Mouse (Mus musculus) monocyte, adult 5-6 weeks (primary cell): Measurements from ENCODE around the gene Tnf. TPM values are rescaled to one million over a fixed set of nuclear protein-coding genes. Genes with fewer than 3 reads are reported as not detected.

Source experiments
- ATAC-seq: fragments of 153-309, 156-312 bp; replicated peaks from 2 replicates; pipeline ENCODE4 v1.8.0; 2017; ENCODE audit warnings: mild to moderate bottlenecking; ENCODE audit not compliant: low TSS enrichment, insufficient number of reproducible peaks, severe bottlenecking, poor library complexity, low FRiP score
- total RNA-seq: library from RNA; stranded (forward); fragments of 200-1000, 200-491, 200-594 nt; gene quantifications from 3 replicates; pipeline ENCODE4 v1.2.3, GENCODE M21; 2017

Gene Tnf
- 37.0 to 62.7 TPM (median 38.1 TPM) in 3 replicates for total RNA-seq

DNA sequence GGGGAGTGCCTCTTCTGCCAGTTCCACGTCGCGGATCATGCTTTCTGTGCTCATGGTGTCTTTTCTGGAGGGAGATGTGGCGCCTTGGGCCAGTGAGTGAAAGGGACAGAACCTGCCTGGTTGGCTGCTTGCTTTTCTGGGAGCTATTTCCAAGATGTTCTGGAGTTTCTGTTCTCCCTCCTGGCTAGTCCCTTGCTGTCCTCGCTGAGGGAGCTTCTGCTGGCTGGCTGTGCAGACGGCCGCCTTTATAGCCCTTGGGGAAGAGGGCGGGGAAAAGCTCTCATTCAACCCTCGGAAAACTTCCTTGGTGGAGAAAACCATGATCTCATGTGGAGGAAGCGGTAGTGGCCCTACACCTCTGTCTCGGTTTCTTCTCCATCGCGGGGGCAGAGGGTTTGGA, at the start of gene Tnf:
Gene Tnf, minus strand, starts transcription at position 221 of the 400 bp plus-strand sequence.
- ATAC-seq = peak; percentile 62

DNA sequence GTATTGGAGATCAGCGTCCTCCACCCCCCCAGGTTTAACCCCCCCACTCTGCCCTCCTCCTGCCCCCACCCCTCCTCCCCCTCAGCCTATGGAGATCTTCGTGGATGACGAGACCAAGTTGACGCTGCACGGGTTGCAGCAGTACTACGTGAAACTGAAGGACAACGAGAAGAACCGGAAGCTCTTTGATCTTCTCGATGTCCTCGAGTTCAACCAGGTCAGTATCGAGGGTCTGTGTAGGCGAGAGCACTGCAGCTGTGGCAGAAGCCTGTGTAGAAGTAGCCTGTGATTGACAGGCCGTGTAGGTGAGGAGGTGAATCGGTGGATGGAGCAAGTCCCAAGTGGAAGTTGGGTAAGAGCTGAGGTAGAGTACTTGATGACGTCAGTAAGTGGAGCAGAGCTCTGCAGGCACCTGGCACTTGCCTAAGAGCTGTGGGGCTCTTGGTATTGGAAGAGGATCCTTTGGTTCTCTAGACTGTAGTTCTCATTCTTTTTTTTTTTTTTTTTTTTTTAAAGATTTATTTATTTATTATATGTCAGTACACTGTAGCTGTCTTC, 49.4 kb upstream of the Tnf start:
- ATAC-seq = no peak

GRCm38 (mm10) chr17:35250348-35251120, 48.7 kb upstream of the Tnf start:
- ATAC-seq = no peak

DNA sequence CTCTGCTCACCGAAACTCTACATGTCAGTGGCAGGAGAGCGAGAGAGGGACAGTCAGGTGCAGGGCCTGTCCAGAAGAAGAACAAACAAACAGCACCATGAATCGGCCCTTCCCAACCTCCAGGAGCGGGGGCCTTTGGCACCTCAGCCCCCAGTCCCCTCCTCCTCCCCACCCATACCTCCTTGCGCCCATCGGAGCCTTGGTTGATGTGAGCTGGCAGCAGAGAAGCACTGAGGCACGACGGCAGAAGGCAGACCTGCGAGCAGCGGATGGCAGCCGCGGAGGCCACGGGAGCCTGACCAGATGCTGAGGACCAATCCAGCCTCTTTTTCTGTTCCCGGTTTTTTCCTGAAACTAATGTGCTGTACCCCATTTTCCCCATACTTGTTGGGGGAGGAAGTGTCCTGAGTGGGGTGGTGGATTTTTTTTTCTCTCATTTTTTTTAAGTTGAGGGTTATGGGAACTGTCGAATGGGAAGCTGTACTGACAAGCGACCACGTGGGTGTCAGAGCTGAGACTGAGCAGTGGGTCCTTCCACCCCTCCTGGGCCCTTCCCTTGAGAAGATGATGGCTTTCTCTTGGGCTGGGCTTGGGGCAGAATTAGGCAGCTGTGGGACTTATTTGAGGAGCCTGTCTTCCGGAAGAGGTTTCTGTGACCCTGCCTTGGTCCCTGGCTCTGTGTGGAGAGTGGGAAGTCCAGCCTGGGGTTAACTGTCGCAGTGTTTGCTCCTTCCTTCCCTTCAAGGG, 47.8 kb upstream of the Tnf start:
- no peak for ATAC-seq

GRCm38 (mm10) chr17:35248986-35249385, 47.2 kb upstream of the Tnf start:
- no peak for ATAC-seq

DNA sequence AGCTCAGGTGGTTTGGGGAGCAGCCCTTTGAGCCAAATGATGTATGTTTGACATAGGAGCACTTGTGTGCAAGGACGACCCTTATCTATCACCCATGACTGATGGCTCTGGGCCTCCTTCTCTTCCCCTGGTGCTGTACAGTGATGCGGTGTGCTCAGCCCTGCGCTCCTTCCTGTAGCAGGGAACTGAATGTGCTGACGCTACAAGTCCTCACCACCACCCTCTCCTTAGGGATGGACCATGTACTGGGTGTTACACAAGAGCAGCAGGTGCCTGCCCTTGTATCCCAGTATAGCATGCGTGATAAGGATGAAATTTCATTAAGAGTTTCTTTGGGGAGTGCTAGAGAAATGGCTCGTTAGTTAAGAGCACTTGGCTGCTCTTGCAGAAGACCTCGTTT, 45.3 kb upstream of the Tnf start:
- no peak for ATAC-seq

GRCm38 (mm10) chr17:35245731-35246623, 44.2 kb upstream of the Tnf start:
- ATAC-seq = no peak

DNA sequence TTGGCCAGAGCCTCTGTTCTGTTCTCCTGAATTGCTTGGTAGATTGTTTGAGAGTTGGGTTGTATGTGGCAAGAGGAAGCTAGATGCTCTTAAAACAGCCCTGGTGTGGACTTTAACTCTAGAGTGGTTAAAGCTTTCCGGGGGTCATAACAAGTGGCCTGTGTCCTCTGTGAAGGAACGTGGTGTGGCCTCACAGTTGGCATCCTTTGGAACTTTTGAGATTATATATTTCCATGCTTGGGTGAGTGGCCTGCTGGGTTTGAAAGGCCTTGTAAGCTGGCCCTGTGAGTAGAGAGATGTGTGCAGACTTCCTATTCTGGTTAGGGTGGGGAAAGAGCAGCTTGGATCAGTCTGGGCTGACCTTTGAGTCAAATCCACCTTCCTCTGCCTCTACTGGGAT, 43.2 kb upstream of the Tnf start:
- ATAC-seq = no peak

DNA sequence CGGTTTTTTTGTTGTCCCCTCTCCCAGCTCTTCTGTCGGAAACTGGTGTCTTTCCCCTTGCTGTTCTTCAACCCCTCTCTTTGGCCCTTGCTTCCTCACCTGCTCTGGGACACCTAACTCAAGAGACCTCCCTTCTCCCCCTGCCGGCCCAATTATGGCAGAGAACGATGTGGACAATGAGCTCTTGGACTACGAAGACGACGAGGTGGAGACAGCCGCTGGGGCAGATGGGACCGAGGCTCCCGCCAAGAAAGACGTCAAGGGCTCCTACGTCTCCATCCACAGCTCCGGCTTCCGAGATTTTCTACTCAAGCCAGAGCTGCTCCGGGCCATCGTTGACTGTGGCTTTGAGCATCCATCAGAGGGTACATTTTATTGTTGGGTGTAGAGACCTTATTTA, 41.3 kb upstream of the Tnf start:
- no peak for ATAC-seq

DNA sequence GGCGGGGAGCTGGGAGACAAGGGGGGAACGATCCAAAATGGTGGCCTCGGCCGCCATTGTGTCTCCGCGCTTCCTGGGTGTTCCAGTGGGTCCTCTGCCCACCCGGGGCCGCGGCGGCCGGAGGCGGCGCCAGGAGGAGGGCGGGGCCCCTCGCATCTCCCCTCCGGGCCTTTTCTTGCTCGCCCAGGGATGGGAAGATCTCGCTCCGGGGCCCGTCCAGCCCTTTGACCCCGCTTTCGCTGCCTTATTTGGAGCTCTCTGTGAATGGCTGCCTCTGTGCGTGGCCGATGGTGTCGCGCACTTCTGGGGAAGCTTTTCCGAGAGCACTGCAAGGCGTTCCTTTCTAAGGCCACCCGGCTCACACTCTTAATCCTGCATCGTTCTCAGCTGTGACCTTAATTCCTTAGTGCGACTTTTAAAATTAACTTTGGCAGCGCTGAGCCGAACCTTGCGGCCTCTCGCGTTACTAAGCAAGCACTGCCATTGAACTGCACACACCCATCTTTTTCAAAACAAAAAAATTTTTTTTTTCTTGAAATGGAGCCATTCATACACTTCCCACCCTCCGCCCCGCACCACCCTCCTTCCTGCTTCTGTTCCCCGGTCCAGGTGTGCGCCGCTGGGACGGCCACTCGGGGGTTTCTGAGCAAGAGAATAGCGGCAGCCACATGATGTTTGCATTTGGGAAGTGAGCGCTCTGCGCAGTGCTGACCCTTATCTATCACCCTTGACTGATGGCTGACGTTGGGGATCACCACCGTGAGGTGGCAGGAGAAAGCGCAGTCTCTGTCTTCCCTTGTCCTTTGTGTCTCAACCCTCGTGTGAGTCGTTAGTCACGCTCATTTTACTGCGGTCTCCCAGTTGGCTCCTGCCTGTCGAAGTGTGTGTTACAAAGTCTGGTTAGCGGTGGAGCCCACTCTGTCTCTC, 40.5 kb upstream of the Tnf start:
- peak; percentile 36 for ATAC-seq

DNA sequence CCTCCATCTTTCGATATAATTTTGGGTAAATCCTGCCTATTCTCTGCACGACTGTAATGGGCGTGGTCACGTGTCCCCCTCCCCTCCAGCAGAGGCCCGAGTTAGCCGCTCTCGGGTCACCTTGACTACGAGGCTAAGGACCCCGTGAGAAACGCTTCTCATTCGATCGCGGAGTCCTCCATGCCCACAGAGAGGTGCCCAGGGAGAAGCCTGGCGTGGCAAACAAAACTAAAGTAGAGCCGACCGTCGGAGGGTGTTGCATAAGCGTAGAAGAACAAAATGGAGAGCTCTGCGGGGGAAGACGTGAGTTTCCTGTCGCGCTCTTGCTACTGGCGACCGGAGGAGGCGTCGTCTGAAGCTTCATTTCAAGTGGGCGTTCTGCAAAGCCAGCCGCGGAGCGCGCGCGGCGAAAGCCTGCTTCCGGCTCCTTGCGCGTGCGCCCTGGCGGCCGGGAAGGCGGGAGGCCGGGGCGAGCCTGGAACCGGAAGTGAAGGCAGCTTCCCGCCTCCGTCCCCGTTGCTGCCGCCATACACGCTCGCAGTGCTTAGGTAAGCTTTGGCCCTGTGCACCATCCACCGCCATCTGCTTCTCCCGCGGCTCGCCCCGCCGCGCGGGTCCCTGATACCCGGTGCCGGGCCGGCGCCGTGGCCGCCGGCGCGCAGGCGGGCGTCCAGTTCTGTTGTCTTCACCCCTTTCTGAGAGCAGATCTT, 39.7 kb upstream of the Tnf start, which contains the start of gene Ddx39b:
Gene Ddx39b, plus strand, starts transcription at position 442 of the 710 bp plus-strand sequence.
- peak; percentile 55 for ATAC-seq

DNA sequence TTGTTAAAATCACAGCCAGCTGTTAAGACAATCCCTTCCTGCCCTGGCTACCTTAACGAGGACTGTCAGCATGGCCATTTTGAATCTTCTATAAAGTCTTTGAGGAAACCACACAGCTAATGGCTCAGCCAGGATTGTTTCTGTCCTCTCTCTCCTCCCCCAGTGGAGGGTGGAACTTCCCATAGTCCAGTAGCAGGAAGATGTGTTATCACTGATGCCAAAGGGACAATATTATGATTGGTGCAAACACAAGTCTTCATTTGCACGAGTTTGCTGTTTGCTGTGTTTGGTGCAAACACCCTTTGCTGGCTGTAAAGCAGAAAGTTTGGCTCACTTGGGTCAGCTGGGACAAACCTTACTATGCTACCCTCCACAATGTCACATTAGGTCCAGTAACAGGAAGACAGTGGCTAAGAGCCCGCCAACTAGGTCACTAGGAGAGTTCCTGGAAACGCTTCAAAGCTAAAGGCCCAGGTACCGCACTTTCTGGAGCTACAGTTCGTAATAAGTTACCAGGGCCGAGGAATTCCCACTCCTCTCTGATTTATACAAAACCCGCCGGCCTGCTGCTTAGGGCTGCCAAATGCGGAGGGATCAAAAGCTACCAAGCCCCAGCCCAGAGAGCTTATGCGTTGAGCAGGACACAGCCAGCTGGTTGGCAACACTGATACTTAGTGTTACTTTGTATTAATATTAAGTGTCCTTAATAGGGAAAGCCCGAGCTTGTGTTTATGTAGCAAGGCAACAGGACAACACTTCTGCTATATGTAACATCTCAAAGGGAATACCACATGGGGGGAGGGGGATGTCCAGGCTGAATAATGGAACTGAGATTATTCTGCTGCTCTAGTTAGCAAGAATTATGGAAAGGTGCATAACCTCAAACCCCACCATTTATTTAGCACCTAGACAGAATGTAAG, 38.8 kb upstream of the Tnf start:
- no peak for ATAC-seq

DNA sequence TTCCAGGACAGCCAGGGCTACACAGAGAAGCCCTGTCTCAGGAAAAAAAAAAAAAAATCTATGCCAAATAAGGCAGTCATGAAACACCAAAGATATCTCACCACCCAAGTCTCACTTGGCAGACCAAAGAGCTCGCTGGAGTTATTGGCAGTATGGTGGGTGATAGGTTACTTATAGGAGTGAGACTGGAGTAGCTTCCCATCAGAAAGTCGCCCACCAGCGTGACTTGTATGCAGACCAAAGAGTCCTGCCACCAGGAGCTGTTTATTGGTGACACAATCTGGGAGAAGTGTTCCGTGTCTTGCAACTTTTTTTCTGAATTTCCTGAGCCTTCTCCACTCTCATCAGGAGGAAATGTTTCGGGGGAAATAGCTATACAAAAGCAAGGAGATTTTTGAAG, 37.9 kb upstream of the Tnf start:
- ATAC-seq = no peak

GRCm38 (mm10) chr17:35237504-35237903, 35.7 kb upstream of the Tnf start:
- ATAC-seq = no peak

GRCm38 (mm10) chr17:35236996-35237395, 35.2 kb upstream of the Tnf start:
- ATAC-seq = no peak

DNA sequence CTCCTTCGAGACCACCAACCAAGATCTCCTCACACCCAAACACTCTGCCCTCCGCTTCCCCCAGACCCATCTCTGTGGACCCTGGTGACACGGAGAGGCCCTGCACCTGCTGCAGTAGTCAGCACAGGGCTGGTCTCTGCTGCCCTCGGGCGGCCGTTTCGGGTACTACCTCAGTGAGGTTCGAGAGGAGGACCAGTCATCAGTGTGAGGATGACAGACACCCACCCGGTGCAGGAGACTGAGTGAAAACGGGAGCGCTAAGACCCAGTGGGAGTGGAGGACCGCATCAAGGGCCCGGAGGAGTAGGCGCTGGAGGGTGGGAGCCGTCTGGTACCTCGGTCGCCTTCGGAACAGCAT, 34.6 kb upstream of the Tnf start:
- peak; percentile 56 for ATAC-seq
